Mouse (Mus musculus) brain, embryonic 14.5 days (tissue): ENCODE measurements around the gene Jazf1.

Experiments used
- CTCF ChIP-seq: fragments of 200-500 bp; IDR thresholded peaks from 2 replicates; pipeline ENCODE4 v1.5.1; 2012; ENCODE audit warnings: inconsistent platforms, mild to moderate bottlenecking, moderate library complexity, borderline replicate concordance; ENCODE audit not compliant: insufficient read depth, insufficient read length; ENCODE audit errors: extremely low read depth
- POLR2A ChIP-seq: fragments of 200-500 bp; IDR thresholded peaks from 2 replicates; pipeline ENCODE4 v1.6.1; 2012; ENCODE audit warnings: mild to moderate bottlenecking, inconsistent platforms, borderline replicate concordance; ENCODE audit not compliant: poor library complexity, insufficient read depth, insufficient read length, severe bottlenecking; ENCODE audit errors: extremely low read depth

- TF ChIP-seq POLR2A (no peak), CTCF (no peak)
Observed at GRCm38 (mm10) chr6:52963840-52964690, 104.4 kb downstream of the Jazf1 start.
